Mouse (Mus musculus) myocyte (in vitro differentiated cells): ENCODE data around the gene Yif1b.

ENCODE experiments used
- CEBPB ChIP-seq: IDR thresholded peaks from 2 replicates; pipeline ENCODE4 v1.6.1; 2011; ENCODE audit warnings: mild to moderate bottlenecking, moderate library complexity; ENCODE audit not compliant: poor library complexity, insufficient read depth, severe bottlenecking
- E2F4 ChIP-seq: IDR thresholded peaks from one replicate; pipeline ENCODE4 v1.6.1; 2011; ENCODE audit warnings: mild to moderate bottlenecking, control low read depth, moderate library complexity; ENCODE audit not compliant: insufficient read depth
- MAX ChIP-seq: IDR thresholded peaks from one replicate; pipeline ENCODE4 v1.6.1; 2011; ENCODE audit warnings: low read depth, mild to moderate bottlenecking, control low read depth
- MYOD1 ChIP-seq, 3 experiments: IDR thresholded peaks; one replicate each; pipeline ENCODE4 v1.6.1; 2011; ENCODE audit warnings: control low read depth in 2 of 3, low read depth in 2 of 3, mild to moderate bottlenecking in 2 of 3, moderate library complexity in 1 of 3; ENCODE audit not compliant: insufficient read length in 2 of 3, control insufficient read depth in 1 of 3
- POLR2A ChIP-seq: IDR thresholded peaks from one replicate; pipeline ENCODE4 v1.6.1; 2011; ENCODE audit warnings: low read depth, mild to moderate bottlenecking, control low read depth, moderate library complexity; ENCODE audit not compliant: insufficient read length
- POLR2AphosphoS2 ChIP-seq: IDR thresholded peaks from one replicate; pipeline ENCODE4 v1.6.1; 2011; ENCODE audit warnings: low read depth, control low read depth; ENCODE audit not compliant: insufficient read length
- SRF ChIP-seq: IDR thresholded peaks from one replicate; pipeline ENCODE4 v1.6.1; 2011; ENCODE audit warnings: low read depth; ENCODE audit not compliant: control insufficient read depth, insufficient read length
- TCF12 ChIP-seq: IDR thresholded peaks from one replicate; pipeline ENCODE4 v1.6.1; 2011; ENCODE audit warnings: mild to moderate bottlenecking, control low read depth; ENCODE audit not compliant: poor library complexity, insufficient read depth, severe bottlenecking
- TCF3 ChIP-seq: IDR thresholded peaks from one replicate; pipeline ENCODE4 v1.6.1; 2011; ENCODE audit warnings: low read depth, control low read depth; ENCODE audit not compliant: insufficient read length
- USF1 ChIP-seq: IDR thresholded peaks from one replicate; pipeline ENCODE4 v1.6.1; 2011; ENCODE audit warnings: low read depth, mild to moderate bottlenecking, control low read depth, moderate library complexity

GRCm38 (mm10) chr7:29255875-29256274, 17.7 kb downstream of the Yif1b start:
- TF ChIP-seq POLR2A, result no peak
- no peak for TF ChIP-seq TCF12
- TF ChIP-seq MAX, result no peak
- TF ChIP-seq CEBPB, result no peak
- no peak for TF ChIP-seq E2F4
- no peak for TF ChIP-seq POLR2AphosphoS2
- no peak for TF ChIP-seq MYOD1 (IDR thresholded peaks at IDR 0.05; ENCODE audit: control insufficient read depth in 1 of 3, insufficient read length in 2 of 3, low read depth in 2 of 3)
- TF ChIP-seq USF1, result no peak
- TF ChIP-seq SRF, result no peak
- TF ChIP-seq TCF3, result no peak
